Mouse (Mus musculus) myocyte (in vitro differentiated cells): ENCODE data around the gene Eif4enif1.
A peak's percentile ranks its signal among the peaks of the same experiment; 100 is the strongest.

Experiments
- POLR2A ChIP-seq: IDR thresholded peaks from one replicate; pipeline ENCODE4 v1.6.1; 2011; ENCODE audit warnings: low read depth, mild to moderate bottlenecking, control low read depth, moderate library complexity; ENCODE audit not compliant: insufficient read length
- POLR2AphosphoS2 ChIP-seq: IDR thresholded peaks from one replicate; pipeline ENCODE4 v1.6.1; 2011; ENCODE audit warnings: low read depth, control low read depth; ENCODE audit not compliant: insufficient read length

DNA sequence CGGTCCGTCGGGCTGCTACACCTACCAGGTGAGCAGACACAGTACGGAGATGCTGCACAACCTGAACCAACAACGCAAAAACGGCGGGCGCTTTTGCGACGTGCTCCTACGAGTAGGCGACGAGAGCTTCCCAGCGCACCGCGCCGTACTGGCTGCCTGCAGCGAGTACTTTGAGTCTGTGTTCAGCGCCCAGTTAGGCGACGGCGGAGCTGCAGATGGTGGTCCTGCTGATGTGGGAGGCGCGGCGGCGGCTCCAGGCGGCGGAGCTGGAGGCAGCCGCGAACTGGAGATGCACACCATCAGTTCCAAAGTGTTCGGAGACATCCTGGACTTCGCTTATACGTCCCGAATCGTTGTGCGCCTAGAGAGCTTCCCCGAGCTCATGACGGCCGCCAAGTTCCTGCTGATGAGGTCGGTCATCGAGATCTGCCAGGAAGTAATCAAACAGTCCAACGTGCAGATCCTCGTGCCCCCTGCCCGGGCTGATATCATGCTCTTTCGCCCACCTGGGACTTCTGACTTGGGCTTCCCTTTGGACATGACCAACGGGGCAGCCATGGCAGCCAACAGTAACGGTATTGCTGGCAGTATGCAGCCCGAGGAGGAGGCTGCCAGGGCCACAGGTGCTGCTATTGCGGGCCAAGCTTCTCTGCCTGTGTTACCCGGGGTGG is 88.6 kb downstream of the Eif4enif1 start:
- TF ChIP-seq POLR2AphosphoS2 (peak; percentile 6), POLR2A (peak; percentile 35)
